Mouse (Mus musculus): ENCODE measurements at regions not wholly inside any gene's neighbourhood (a gene's known extent, or its start where the extent isn't known, plus 50 kb on each side); places are given as distances from the start of the nearest gene placed in this dataset.

GRCm38 (mm10) chr8:44838431-44838830, 96.8 kb upstream of the Fat1 start:
- no peak for DNase-seq (ENCODE audit: low spot score)

- no peak for DNase-seq (ENCODE audit: low spot score)
Measured at GRCm38 (mm10) chr8:44839504-44840209, 95.6 kb upstream of the Fat1 start.

GRCm38 (mm10) chr8:44840646-44841045, 94.6 kb upstream of the Fat1 start:
- DNase-seq (ENCODE audit: low spot score), result no peak

- no peak for DNase-seq (ENCODE audit: low spot score)
Measured at GRCm38 (mm10) chr8:44844362-44844761, 90.9 kb upstream of the Fat1 start.

GRCm38 (mm10) chr8:44852223-44852622, 83.0 kb upstream of the Fat1 start:
- no peak for DNase-seq (ENCODE audit: low spot score)

GRCm38 (mm10) chr8:44855115-44855514, 80.1 kb upstream of the Fat1 start:
- no peak for DNase-seq (ENCODE audit: low spot score)

- no peak for DNase-seq (ENCODE audit: low spot score)
Measured at GRCm38 (mm10) chr8:44867202-44867601, 68.0 kb upstream of the Fat1 start.

- DNase-seq (ENCODE audit: low spot score), result no peak
Measured at GRCm38 (mm10) chr8:44867666-44868065, 67.6 kb upstream of the Fat1 start.

GRCm38 (mm10) chr8:44877066-44877465, 58.2 kb upstream of the Fat1 start:
- DNase-seq (ENCODE audit: low spot score), result no peak

GRCm38 (mm10) chr8:44878208-44878607, 57.0 kb upstream of the Fat1 start:
- no peak for DNase-seq (ENCODE audit: low spot score)

- DNase-seq (ENCODE audit: low spot score), result no peak
Measured at GRCm38 (mm10) chr8:44879186-44879585, 56.1 kb upstream of the Fat1 start.

- no peak for DNase-seq (ENCODE audit: low spot score)
Measured at GRCm38 (mm10) chr8:44884399-44885006, 50.7 kb upstream of the Fat1 start.
